Mouse (Mus musculus): Measurements from ENCODE around the gene Ddost.

DNA sequence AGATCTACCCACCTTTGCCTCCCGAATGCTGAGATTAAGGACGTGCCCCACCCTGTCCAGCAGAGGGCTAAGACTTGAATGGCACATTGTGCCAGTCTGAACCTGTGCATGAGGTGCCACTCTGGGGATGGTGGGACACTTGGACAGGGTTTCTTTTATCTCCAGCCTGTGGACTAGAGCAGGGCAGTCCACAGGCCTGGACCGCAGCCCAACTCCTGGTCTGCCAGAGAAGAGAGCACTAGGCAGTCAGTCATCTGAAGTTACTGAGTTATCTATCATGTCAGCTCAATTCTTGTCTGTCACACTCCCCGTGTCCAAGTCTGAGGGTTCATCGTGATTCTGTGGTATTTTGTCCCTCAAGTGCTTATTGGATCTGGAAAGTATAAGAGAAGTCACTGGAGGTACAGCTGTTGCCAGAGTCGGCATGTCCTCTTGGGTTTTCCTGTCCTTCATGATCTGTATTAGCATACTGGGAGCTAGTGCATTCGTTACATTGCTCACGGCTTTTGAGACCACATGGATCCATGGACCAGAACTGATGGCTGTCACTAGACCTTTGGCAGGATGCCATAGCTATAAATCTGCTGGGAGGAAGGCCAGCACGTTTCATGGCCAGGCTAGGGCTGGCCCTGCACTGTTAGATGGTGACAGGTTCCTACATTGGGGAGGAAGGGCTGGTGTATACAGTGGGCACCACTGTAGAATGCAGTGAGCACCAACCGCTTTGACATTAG is 49.1 kb downstream of the Ddost start:
- TF ChIP-seq POLR2A (IDR thresholded peaks at IDR 0.05; ENCODE audit: insufficient read depth, low read length) (no peak), CTCF (IDR thresholded peaks at IDR 0.05; ENCODE audit: low read depth, low read length) (no peak)
